Mouse (Mus musculus): ENCODE results near the gene Tas2r138.
A peak's percentile ranks its signal among the peaks of the same experiment; 100 is the strongest.
"Not testable (repeated sequence)": the region's sequence is repeated elsewhere in the genome, so short reads cannot be mapped to it uniquely, and the experiment has no call there.

Tas2r138 gene

DNA sequence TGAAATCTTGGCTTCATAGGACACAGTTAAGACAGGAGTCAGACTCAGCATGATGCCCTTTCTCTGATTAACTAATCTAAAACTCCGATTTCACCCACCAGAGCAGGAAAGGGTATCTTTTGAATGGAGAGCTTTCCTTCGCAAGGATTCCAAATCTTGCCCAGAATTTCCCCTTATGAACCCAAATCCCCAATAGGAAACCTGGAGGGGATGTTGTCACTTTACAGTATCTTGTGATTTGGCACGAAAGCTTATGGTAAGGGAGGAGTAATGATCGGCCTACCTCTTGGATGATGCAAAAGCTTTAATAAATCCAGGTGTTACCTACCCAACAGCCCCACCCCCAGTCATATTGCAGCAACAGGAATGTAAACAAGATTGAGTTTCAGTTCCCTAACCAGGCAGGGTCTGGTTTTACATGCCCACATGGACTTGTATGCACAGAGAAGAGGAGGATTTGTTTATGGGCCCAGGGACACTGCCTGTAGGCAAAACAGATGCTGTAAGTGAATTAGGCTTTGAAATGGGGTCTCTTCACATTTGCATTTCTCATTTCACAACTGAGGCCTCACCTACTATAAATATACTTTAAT is at the start of gene Tas2r138:
Tas2r138 (minus strand) TSS at position 51 of the 593 bp plus-strand sequence.
- no peak for DNase-seq (ENCODE audit: low spot score)

DNA sequence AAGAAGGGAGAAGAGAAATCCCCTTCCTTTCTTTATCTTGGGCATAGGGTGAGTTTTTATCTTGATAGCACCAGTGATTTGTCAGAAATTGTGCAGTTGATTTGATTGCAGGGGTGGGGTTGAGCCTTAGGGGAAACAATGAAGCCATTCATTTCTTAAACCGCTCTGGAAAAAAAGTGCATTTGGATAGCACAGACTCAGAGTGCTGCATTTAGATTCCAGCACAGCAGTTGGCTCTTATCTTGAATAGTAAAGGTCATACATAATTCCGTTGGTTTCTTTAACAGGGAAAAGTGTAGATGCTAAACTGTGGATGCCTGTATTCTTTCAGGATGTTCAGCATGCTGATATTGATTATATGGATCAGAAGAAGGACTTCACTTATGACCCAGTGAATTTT is 47.8 kb upstream of the Tas2r138 start:
- no peak for DNase-seq (ENCODE audit: low spot score)

- no peak for DNase-seq (ENCODE audit: low spot score)
These were observed 37.8 kb upstream of the Tas2r138 start for GRCm38 (mm10) chr6:40650953-40651352.

GRCm38 (mm10) chr6:40645701-40646100 is 32.6 kb upstream of the Tas2r138 start:
- DNase-seq (ENCODE audit: low spot score): no peak

GRCm38 (mm10) chr6:40640710-40641538 is 27.8 kb upstream of the Tas2r138 start:
- no peak for DNase-seq (ENCODE audit: low spot score)

DNA sequence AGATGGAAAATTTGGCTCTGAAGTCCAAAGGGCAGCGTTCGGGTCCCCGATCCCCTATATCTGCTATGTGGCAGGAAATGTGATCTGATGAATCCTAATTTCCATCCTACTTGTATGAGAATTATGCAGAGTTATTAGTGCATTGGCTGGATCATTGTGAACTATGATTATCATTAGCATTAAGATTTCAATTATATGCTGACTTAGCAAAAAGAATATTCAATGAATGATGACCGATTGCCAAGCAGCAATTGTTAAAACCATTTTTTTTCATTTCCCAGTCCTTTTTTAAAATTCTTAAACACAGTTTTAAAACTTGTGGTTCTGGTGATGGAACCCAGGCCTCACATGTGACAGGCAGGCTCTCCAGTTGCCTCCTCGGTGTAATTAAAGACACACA is 24.6 kb upstream of the Tas2r138 start:
- no peak for DNase-seq (ENCODE audit: low spot score)

DNA sequence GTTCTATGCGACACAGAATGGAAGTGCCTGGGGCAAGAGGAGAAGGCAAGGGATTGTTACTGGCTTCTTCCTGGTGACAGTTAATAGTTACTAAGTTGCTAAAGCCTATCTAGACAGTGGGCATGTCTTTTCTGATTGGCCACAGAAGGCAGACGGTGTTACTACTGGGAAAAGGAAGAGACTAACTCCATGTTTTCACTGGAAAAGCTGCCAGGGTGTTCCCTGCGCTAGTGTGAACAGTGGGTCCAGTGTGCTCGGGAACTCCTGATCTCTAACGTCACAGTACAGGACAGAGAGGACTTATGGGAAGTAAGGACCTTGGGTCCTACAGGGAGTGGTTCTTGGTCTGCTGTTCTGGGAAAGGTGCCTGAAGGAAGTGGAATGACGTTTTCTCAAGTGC is 22.4 kb upstream of the Tas2r138 start:
- DNase-seq (ENCODE audit: low spot score): no peak

DNA sequence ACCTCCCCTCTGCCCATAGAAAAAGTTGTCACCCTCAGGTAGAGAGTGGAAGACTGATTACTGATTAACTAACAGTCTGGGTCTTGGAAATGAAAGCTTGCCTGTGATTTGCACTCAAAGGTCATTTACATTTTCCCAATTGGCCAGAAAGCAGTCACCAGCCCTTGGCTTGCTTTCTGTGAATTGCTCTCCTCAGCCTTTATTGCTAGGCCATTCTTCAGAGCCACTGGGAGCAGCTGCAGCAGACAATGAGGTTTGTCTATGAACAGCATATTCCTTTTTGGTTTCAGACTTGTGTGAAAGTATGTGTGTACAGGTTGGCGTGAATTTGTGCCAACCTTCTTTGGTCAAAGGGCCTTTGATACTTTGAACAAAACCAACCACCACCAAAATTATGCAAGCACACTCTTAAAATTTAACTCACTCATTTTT is 21.5 kb upstream of the Tas2r138 start:
- no peak for DNase-seq (ENCODE audit: low spot score)

- DNase-seq (ENCODE audit: low spot score): no peak
These were observed 15.4 kb upstream of the Tas2r138 start, which contains the start of gene Mgam for GRCm38 (mm10) chr6:40628406-40629000. TSS of gene Mgam (plus strand) at chr6:40628831.

- DNase-seq (ENCODE audit: low spot score): no peak
These were observed 13.0 kb upstream of the Tas2r138 start for GRCm38 (mm10) chr6:40626111-40626510.

- DNase-seq (ENCODE audit: low spot score): peak; percentile 57
These were observed 4.9 kb upstream of the Tas2r138 start for GRCm38 (mm10) chr6:40617965-40618364.

DNA sequence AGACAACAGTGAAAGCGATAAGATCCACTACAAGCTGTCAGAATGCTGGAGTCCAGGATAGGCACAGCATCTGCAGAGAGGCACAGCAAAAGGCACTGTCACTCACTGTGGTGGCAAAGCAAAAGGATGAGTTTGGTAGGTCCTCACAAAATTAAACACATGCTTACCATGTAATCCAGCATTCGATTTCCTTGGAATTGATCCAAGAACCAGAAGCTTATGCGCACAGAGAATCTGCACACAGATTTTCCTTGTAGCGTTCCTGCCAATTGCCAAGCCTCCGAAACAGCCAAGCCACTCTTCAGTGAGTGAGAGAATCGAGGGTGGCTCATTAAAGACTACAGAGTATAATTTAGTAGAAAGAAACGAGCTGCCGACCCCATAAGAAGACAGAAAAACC is 2.9 kb downstream of the Tas2r138 start:
- no peak for DNase-seq (ENCODE audit: low spot score)

DNA sequence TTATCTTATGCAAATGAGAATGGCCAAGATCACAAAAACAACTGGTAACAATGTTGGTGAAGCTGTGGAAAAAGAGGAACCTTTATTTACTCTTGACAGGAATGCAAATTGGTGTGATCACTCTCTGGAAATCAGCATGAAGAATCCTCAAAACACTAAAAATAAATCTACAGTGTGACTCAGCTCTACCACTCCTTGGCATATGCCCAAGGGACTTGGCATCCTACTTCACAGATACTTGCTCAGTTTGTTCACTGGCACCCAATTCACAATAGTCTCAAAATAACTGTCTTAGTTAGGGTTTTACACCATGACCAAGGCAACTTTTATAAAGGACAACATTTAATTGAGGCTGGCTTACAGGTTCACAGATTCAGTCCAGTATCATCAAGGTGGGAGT is 5.7 kb downstream of the Tas2r138 start:
- no peak for DNase-seq (ENCODE audit: low spot score)

GRCm38 (mm10) chr6:40598546-40598945 is 14.6 kb downstream of the Tas2r138 start:
- DNase-seq (ENCODE audit: low spot score): not testable (repeated sequence)

DNA sequence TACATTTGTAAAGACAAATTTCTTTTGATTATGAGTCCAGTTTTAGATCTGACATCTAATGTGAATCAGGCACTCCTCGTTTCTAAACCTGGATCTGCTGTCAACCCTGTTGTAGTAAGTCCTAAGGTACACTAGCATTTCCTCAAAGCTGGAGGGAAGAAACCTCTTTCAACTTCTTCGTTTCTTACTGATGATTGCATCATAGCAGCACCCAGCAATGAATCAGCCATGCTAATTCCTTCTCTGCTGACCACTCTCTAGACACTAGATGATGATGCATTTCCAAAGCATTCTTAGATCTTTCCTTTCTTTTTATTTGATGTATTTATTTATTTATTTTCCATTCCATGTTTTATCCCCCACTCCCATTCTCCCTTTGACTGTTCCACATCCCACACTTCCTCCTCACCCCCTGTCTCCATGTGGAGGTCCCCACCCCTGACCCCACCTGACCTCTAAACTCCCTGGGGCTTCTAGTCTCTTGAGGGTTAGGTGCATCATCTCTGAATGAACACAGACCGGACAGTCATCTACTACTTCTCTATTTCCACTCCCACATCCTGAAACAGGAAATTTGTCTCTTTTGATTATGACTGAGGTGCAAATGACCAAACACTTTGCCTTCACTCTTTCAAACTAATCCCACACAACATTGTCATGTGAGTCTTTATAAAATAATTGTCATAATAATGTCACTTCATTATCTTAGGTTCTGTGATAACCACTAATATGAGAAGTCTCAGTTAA is 18.1 kb downstream of the Tas2r138 start:
- no peak for DNase-seq (ENCODE audit: low spot score)

GRCm38 (mm10) chr6:40588346-40588745 is 24.8 kb downstream of the Tas2r138 start:
- no peak for DNase-seq (ENCODE audit: low spot score)

DNA sequence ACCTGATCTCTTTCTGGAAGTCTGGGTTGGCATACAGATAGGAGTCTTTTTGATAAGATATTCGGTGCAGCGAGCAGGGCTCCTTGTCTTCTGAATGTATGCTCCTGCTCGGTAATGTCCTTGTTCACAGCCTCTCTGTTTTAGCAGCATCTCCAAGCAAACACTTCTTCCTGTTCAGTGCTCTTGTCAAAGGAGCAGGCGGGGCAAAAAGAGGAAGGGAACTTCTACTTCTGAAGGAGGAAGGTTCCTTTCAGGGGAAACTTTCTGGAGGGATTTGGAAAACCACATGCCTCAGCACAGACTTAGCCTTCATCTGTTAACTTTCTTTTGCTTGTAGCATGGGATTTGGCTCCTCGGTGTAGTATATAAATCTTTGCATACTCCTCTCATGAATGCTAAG is 27.5 kb downstream of the Tas2r138 start, which contains the start of gene Clec5a:
Clec5a (minus strand) TSS at position 177 of the 400 bp plus-strand sequence.
- DNase-seq (ENCODE audit: low spot score): no peak

- no peak for DNase-seq (ENCODE audit: low spot score)
These were observed 28.8 kb downstream of the Tas2r138 start for GRCm38 (mm10) chr6:40584336-40584735.

DNA sequence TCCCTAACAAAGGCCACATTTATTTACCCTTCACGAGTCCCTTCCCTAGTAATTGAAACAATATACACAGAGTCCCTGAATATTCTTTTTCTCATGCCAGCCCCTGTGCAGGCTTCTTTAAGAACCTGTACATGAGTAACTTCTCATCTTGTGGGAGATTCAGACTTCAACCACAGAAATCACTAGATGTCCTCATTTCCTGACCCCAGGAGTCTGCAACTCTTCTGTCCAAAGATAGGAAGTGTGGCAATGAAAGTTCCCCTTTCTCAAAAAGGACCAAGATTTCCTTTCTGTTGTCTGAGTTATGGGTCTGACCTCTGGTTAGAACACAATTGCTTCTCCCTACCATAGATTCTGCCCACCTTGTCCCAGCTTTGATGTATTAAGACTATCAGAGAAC is 36.8 kb downstream of the Tas2r138 start:
- DNase-seq (ENCODE audit: low spot score): no peak

DNA sequence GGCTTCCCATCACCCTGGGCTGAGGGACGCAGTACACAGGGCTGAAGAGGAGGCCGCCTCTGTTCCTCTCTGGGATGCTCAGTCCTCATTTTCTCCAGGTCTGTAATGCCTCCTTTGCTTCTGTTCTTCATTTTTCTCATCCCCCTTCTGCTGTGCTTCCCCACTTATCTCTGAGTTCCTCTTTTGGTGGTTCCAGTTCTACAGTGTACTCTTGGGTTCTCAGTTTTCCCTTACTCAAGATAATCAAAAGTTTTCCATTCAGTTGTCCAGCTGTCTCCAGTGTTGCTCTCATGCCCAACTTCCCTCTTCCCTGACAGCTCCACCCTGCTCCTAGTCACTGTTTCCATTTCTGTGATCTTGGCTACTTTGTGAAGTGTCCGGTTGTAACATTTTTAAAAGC is 39.5 kb downstream of the Tas2r138 start:
- no peak for DNase-seq (ENCODE audit: low spot score)

DNA sequence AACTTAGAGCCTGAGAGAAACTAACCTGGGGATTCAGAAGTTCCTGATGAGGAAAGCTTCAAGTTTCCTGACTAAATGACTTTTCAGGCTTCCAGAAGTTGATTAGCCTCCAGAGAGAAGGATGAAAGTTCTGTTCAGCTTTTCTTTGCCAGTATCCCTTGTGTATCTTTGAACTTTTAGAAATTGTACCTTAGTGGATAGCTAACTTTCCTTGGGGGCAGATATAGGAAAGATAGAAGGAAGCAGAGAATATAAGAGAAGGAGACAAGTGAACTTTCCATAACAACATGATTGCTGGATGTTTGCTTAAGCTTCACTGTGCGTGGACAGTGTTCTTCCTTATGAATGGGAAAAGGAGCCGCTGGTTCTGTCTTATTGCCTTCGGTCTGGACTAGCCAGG is 43.9 kb downstream of the Tas2r138 start, which contains the start of gene Olfr460:
Olfr460 (plus strand) TSS at position 301 of the 400 bp plus-strand sequence.
- no peak for DNase-seq (ENCODE audit: low spot score)
